Mouse (Mus musculus): Measurements from ENCODE around the gene Gm49425. TPM values are rescaled to one million over a fixed set of nuclear protein-coding genes. Genes with fewer than 3 reads are reported as not detected.

Gm49425 gene
- polyA plus RNA-seq, 1 experiment = not detected

DNA sequence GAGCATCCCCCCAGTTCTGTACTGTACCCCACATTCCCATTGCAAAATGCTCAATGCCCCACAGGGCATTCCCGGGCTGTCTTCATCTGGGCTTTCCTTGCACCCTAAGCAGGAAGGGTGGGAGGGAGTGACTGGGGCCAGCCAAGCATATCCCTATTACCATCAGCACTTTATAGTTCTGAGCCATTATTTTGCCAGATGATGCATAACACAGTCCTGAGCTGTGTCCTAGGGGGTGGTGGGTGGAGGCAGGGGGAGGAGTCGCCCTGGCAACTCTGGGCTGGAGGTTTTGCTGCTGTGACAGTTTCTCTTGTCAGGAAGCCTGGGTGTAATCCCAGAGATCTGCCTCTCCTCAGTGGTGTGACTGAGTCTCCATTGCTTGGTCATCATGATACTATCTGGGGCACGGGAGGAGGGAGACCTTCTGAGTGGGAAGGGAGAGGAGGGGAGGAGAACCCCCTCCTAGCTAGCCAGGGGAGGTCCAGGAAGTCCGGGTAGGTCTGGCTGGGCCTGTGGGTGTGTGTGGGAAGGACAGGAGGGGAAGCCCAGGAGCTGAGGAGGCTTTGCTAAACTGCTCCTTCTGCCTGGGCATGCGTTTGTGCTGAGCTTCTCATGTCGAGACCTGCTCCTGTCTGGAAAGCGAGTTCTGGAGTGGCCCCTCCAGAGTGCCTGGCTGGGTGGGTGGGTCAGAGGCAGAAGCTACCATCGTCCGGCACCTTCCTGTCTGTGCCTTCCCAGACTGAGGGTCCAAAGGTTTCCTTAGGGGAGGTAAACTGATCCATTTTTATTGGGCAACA is 19.2 kb upstream of the Gm49425 start:
- no peaks in the 10 kb centered on the region for H3K4me1 ChIP-seq (ENCODE audit: control insufficient read depth, insufficient read depth, low read length)
- TF ChIP-seq CTCF (IDR thresholded peaks at IDR 0.05; ENCODE audit: borderline replicate concordance, insufficient read depth, low read length) (no peak), POLR2A (IDR thresholded peaks at IDR 0.05; ENCODE audit: low read depth, low read length) (no peak)
- no peak overlapping the region for H3K4me3 ChIP-seq (ENCODE audit: insufficient read depth, low read length)
- no peak overlapping the region for H3K27ac ChIP-seq (ENCODE audit: insufficient read depth, low read length)

DNA sequence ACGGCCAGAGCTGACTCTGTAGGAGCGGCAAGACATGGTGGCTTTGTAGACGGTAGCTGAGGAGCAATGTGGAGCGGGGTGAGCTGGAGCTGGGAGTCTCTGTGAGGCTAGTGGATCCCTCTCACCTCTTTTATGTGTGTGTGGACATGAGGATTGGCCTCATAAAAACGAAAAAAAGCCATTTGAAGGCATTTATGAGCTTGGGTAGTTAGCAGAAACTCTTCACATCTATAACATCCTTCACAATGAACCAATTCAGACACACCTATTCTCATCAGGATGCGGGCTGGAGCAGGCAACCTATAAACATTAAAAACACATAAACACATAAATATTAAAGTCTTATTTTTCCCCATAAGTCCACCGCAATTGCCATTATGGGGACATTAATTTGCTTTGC is 15.7 kb upstream of the Gm49425 start, which contains the start of gene Krt84:
Gene Krt84 (minus strand): TSS at position 101 of the 400 bp plus-strand sequence.
- H3K4me3 ChIP-seq (ENCODE audit: insufficient read depth, low read length) = no peak within 1 kb of the TSS
- no peak for TF ChIP-seq CTCF (IDR thresholded peaks at IDR 0.05; ENCODE audit: borderline replicate concordance, insufficient read depth, low read length)
- TF ChIP-seq POLR2A (IDR thresholded peaks at IDR 0.05; ENCODE audit: low read depth, low read length) = no peak
- no peak within 1 kb of the TSS for H3K27ac ChIP-seq (ENCODE audit: insufficient read depth, low read length)
- no peaks in the 10 kb centered on the region for H3K4me1 ChIP-seq (ENCODE audit: control insufficient read depth, insufficient read depth, low read length)

DNA sequence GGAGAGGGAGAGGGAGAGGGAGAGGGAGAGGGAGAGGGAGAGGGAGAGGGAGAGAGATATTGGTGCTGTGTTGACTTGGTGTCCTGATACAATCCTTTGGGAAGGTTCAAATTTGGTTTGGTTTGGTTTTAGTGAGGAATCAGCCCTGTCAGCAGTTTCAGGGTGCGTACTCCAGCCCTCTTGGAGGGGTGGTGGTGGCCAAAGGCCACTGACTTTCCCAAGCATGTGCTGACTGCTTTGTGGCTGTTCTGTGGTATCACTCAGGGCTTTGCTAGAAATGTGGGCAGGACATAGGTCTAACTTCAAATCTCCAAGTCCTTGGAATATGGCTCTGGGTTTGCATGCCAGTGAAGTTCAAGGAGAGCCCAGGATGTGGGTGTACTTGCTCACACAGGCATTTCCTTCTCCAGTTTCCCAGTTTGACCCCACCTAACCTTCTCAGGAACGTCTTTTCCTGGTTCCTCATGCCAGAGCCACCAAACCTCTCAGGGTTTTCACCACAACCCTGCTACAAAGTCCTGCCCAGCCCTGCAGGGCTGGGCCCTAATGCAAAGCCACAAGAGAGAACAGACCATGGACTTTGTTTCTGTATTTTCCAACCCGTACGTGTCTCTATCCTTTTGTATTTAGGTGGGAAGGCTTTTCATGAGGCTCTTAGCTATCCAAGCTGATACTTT is 5.6 kb upstream of the Gm49425 start:
- 0 out of 2 replicates have a peak overlapping the region, but pooled peaks have one; percentile 23 for H3K27ac ChIP-seq (ENCODE audit: insufficient read depth, low read length)
- TF ChIP-seq POLR2A (IDR thresholded peaks at IDR 0.05; ENCODE audit: low read depth, low read length) (no peak), CTCF (IDR thresholded peaks at IDR 0.05; ENCODE audit: borderline replicate concordance, insufficient read depth, low read length) (no peak)
- H3K4me1 ChIP-seq (ENCODE audit: control insufficient read depth, insufficient read depth, low read length) = no peaks in the 10 kb centered on the region
- H3K4me3 ChIP-seq (ENCODE audit: insufficient read depth, low read length) = no peak overlapping the region

DNA sequence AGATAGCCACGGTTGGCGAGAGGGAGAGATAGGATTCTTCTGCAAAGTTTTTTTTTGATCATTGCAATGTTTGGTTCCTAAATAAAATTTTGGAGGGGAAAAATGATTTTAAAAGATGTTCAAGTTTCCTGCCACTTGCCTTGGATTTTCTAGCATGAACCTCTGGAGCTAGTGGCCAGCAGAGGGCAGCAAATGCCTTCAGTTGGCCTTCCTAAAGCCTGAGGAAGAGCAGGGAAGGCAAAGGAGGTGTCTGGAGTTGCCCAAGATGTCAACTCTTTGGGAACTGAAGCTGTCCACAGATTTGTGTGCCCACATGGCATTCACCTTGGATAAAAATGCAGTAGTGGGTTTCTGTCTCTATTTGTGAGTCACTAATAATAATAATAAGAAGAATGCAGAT is 2.7 kb upstream of the Gm49425 start:
- no peaks in the 10 kb centered on the region for H3K4me1 ChIP-seq (ENCODE audit: control insufficient read depth, insufficient read depth, low read length)
- no peak overlapping the region for H3K4me3 ChIP-seq (ENCODE audit: insufficient read depth, low read length)
- TF ChIP-seq POLR2A (IDR thresholded peaks at IDR 0.05; ENCODE audit: low read depth, low read length) = no peak
- TF ChIP-seq CTCF (IDR thresholded peaks at IDR 0.05; ENCODE audit: borderline replicate concordance, insufficient read depth, low read length) = peak; percentile 88
- no peak overlapping the region for H3K27ac ChIP-seq (ENCODE audit: insufficient read depth, low read length)

DNA sequence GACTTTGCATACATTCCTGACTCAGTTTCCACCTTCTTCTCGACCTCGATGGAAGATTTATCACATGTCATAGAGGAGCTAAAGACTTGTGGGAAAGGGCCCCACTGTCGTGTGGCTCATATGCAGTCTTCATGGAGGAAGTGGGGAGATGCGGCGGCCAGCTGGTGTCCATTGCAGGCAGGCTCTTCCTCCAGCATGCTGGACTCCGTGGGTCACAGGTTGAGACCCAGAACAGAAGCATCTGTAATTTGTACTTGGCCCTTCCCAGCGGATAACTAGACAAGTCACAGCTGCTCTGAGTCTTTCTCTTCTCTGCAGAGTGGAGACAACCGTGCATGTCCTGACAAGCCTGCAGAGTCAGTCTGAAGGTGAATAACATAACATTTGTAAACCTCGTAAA is 8.8 kb downstream of the Gm49425 start:
- Histone ChIP-seq H3K27ac (ENCODE audit: insufficient read depth, low read length) (no peak overlapping the region), H3K4me1 (ENCODE audit: control insufficient read depth, insufficient read depth, low read length) (no peaks in the 10 kb centered on the region), H3K4me3 (ENCODE audit: insufficient read depth, low read length) (no peak overlapping the region)
- TF ChIP-seq POLR2A (IDR thresholded peaks at IDR 0.05; ENCODE audit: low read depth, low read length) = no peak
- TF ChIP-seq CTCF (IDR thresholded peaks at IDR 0.05; ENCODE audit: borderline replicate concordance, insufficient read depth, low read length) = no peak

DNA sequence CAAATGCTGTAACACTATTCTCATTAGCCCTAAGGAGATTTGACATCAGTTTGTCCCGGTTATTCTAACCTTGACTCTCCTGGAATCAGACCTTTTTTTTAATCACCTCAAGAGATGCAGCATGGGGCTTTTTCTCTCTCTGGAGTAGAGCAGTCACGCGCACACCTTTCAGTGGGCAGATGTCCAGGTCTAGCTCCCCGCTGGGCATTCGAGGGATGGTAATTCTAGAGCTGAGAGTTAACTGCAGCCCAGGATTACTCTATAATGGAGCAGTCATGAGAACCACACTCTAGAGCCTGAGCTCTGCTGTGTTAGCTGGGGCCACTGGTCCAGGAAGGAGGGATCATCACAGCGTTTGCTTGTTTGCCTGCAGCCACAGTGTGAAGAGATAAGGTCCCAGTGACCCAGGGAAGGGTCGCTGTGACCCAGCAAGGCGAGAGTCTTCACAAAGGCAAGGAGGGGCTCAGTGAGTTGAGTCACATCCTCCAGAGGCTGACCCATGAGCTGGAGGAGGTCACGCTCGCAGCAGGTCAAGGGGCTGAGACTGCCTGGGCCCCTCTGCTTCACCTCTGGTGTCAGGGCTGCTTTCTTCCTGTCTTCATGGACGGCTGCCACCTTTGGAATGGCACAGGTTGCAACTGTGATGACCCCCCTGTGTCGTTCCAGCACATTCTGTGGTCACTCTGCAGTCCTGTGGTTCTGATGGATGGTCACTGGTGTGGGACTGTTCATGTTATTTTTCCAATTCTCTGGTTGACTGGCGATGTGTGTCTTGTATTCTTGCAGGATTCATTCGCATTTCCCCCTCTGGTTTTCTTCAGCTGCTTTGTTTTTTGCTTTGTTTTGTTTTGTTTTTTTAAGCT is 9.9 kb downstream of the Gm49425 start:
- Histone ChIP-seq H3K4me1 (ENCODE audit: control insufficient read depth, insufficient read depth, low read length) (no peaks in the 10 kb centered on the region), H3K4me3 (ENCODE audit: insufficient read depth, low read length) (no peak overlapping the region), H3K27ac (ENCODE audit: insufficient read depth, low read length) (no peak overlapping the region)
- no peak for TF ChIP-seq POLR2A (IDR thresholded peaks at IDR 0.05; ENCODE audit: low read depth, low read length)
- TF ChIP-seq CTCF (IDR thresholded peaks at IDR 0.05; ENCODE audit: borderline replicate concordance, insufficient read depth, low read length) = no peak

DNA sequence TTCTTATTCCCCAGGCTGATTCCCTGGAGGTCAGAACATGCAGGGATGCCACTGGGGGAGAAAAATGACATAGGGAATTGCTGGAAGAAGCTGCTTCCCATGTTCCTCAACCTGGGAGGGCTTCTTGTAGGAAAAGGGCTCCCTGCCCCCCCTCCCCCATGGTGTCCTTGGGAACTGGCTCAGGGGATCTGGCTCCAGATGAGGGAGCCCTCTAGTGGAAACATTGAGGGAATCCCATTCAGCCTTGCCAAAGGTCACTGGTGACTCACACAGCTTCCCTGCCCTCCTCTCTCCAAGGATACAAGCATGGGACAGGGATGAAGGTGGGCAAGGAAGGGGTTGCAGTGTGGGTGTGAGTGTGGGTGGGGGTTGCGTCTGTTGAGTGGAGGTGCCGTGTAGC is 19.9 kb downstream of the Gm49425 start:
- no peak overlapping the region for H3K4me3 ChIP-seq (ENCODE audit: insufficient read depth, low read length)

DNA sequence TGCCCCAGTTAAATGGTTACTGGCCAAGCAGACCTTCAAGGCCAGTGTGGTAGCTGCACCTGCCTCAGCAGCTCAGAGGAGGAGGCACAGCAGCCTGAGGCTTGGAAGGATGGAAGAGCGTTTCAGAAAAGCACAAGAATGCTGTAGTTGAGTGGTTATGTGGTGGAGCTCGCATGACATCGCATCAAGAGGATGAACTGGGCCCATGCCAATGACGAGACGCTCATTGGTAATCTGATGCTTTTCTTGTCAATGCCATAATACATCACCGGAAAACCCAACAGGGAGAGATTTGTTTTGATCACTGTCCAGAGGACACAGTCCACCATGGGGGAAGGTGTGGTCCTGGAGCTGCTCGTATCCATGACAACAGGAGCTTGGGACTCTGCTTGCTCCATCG is 21.8 kb downstream of the Gm49425 start:
- Histone ChIP-seq H3K27ac (ENCODE audit: insufficient read depth, low read length) (no peak overlapping the region), H3K4me1 (ENCODE audit: control insufficient read depth, insufficient read depth, low read length) (no peaks in the 10 kb centered on the region), H3K4me3 (ENCODE audit: insufficient read depth, low read length) (no peak overlapping the region)
- TF ChIP-seq CTCF (IDR thresholded peaks at IDR 0.05; ENCODE audit: borderline replicate concordance, insufficient read depth, low read length) (no peak), POLR2A (IDR thresholded peaks at IDR 0.05; ENCODE audit: low read depth, low read length) (no peak)

More for the DNA sequence above, 19.9 kb downstream of the Gm49425 start:
- TF ChIP-seq POLR2A (IDR thresholded peaks at IDR 0.05; ENCODE audit: low read depth, low read length) = no peak
- 0 out of 2 replicates have a peak, but pooled peaks have one; percentile 25 for TF ChIP-seq CTCF (IDR thresholded peaks at IDR 0.05; ENCODE audit: borderline replicate concordance, insufficient read depth, low read length)
- Histone ChIP-seq H3K27ac (ENCODE audit: insufficient read depth, low read length) (no peak overlapping the region), H3K4me1 (ENCODE audit: control insufficient read depth, insufficient read depth, low read length) (no peaks in the 10 kb centered on the region)

DNA sequence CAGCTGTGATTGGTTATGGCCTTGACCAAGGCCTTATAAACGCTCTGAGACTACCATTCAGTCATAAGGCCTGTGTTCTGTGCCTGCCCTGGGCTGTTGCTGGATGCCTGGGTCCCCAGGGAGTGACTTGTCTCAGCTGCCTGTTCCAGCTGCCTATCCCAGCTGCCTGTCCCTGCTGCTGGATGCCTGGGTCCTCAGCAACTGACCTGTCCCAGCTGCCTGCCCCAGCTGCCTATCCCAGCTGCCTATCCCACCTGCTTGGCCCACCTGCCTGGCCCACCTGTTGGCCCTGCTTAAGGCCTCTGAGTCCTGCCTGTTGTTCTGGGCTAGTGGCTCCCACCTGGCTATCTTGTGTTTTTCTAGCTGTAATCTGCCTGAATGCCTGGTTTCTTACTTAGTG is 22.9 kb downstream of the Gm49425 start:
- Histone ChIP-seq H3K4me3 (ENCODE audit: insufficient read depth, low read length) (no peak overlapping the region), H3K4me1 (ENCODE audit: control insufficient read depth, insufficient read depth, low read length) (no peaks in the 10 kb centered on the region), H3K27ac (ENCODE audit: insufficient read depth, low read length) (no peak overlapping the region)
- TF ChIP-seq CTCF (IDR thresholded peaks at IDR 0.05; ENCODE audit: borderline replicate concordance, insufficient read depth, low read length) (no peak), POLR2A (IDR thresholded peaks at IDR 0.05; ENCODE audit: low read depth, low read length) (no peak)
